Mouse (Mus musculus): ENCODE measurements at regions not wholly inside any gene's neighbourhood (a gene's known extent, or its start where the extent isn't known, plus 50 kb on each side); places are given as distances from the start of the nearest gene placed in this dataset.

DNA sequence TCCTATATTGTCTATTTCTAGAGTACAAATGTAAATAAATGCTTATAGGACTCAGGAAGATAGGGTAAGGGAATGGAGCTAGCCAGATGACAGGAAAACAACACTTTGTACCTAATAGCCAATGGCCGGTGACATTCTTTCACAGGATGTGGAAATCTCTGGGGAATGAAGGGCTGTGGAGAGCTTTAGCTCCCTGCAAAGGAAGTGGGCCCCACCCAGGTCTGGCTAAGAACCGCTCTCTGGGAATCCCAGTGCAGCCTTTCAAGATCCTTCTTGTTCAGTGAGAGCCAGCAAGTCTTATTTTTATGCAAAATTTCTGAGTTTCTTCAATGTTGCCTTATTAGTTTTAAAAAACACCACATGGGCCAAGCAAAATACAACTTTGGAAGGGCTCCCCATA lies 54.7 kb upstream of the Pappa2 start:
- H3K4me1 ChIP-seq (ENCODE audit: control insufficient read depth, insufficient read depth, insufficient read length), result no peaks in the 10 kb centered on the region
- H3K36me3 ChIP-seq (ENCODE audit: control insufficient read depth, insufficient read depth, low read length), result no peaks in the 10 kb centered on the region
- H3K27me3 ChIP-seq (ENCODE audit: control insufficient read depth, insufficient read depth, low read length), result no peaks in the 10 kb centered on the region
- 72% methylated on average over 2 of the region's 2 CpGs for WGBS
- TF ChIP-seq CTCF (IDR thresholded peaks at IDR 0.05; ENCODE audit: extremely low read depth, insufficient read depth, insufficient read length, insufficient replicate concordance) (no peak), POLR2A (IDR thresholded peaks at IDR 0.05; ENCODE audit: low read depth, low read length) (no peak)
- no peak overlapping the region for H3K27ac ChIP-seq (ENCODE audit: insufficient read depth, low read length)
- no peak overlapping the region for H3K4me3 ChIP-seq (ENCODE audit: extremely low read depth, insufficient read depth, insufficient read length)
- no peak for DNase-seq (ENCODE audit: low read depth in 1 of 2, low spot score in 2 of 2)

GRCm38 (mm10) chr1:159036371-159036770 lies 56.1 kb upstream of the Pappa2 start:
- 87% methylated on average over 6 of the region's 6 CpGs for WGBS
- no peaks in the 10 kb centered on the region for H3K4me1 ChIP-seq (ENCODE audit: control insufficient read depth, insufficient read depth, insufficient read length)
- no peaks in the 10 kb centered on the region for H3K36me3 ChIP-seq (ENCODE audit: control insufficient read depth, insufficient read depth, low read length)
- no peak for DNase-seq (ENCODE audit: low read depth in 1 of 2, low spot score in 2 of 2)
- H3K27me3 ChIP-seq (ENCODE audit: control insufficient read depth, insufficient read depth, low read length), result no peaks in the 10 kb centered on the region
- no peak for TF ChIP-seq POLR2A (IDR thresholded peaks at IDR 0.05; ENCODE audit: low read depth, low read length)
- TF ChIP-seq CTCF (IDR thresholded peaks at IDR 0.05; ENCODE audit: extremely low read depth, insufficient read depth, insufficient read length, insufficient replicate concordance), result no peak
- no peak overlapping the region for H3K27ac ChIP-seq (ENCODE audit: insufficient read depth, low read length)
- no peak overlapping the region for H3K4me3 ChIP-seq (ENCODE audit: extremely low read depth, insufficient read depth, insufficient read length)

- Histone ChIP-seq H3K4me1 (ENCODE audit: control insufficient read depth, insufficient read depth, insufficient read length) (no peaks in the 10 kb centered on the region), H3K4me3 (ENCODE audit: extremely low read depth, insufficient read depth, insufficient read length) (no peak overlapping the region), H3K27ac (ENCODE audit: insufficient read depth, low read length) (no peak overlapping the region), H3K36me3 (ENCODE audit: control insufficient read depth, insufficient read depth, low read length) (no peaks in the 10 kb centered on the region), H3K27me3 (ENCODE audit: control insufficient read depth, insufficient read depth, low read length) (no peaks in the 10 kb centered on the region)
- TF ChIP-seq POLR2A (IDR thresholded peaks at IDR 0.05; ENCODE audit: low read depth, low read length) (no peak), CTCF (IDR thresholded peaks at IDR 0.05; ENCODE audit: extremely low read depth, insufficient read depth, insufficient read length, insufficient replicate concordance) (no peak)
- no peak for DNase-seq (ENCODE audit: low read depth in 1 of 2, low spot score in 2 of 2)
- WGBS, result 68% methylated on average over 4 of the region's 4 CpGs
Observed at GRCm38 (mm10) chr1:159045870-159046385, 65.6 kb upstream of the Pappa2 start.

DNA sequence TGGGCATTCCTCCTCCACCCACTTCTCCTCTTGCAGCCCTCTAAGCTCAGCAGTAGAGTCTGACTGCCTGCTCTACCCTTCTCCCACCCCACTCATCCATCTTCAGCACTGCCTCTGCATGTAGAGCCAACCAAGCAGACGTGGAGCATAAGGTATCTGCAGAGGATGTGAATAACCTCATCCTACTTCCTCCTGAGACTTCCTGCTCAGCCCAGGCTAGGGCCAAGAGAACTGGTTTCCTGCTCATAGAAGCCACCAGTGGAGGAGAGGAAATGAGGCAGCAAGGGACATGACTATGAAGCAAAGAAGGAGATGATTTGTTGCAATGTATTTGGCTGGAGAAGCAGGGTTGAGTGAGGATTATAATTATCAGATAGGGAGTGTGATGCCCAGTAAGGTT lies 84.7 kb upstream of the Pappa2 start:
- no peak overlapping the region for H3K4me3 ChIP-seq (ENCODE audit: extremely low read depth, insufficient read depth, insufficient read length)
- TF ChIP-seq CTCF (IDR thresholded peaks at IDR 0.05; ENCODE audit: extremely low read depth, insufficient read depth, insufficient read length, insufficient replicate concordance), result no peak
- TF ChIP-seq POLR2A (IDR thresholded peaks at IDR 0.05; ENCODE audit: low read depth, low read length), result no peak
- DNase-seq (ENCODE audit: low read depth in 1 of 2, low spot score in 2 of 2), result no peak

DNA sequence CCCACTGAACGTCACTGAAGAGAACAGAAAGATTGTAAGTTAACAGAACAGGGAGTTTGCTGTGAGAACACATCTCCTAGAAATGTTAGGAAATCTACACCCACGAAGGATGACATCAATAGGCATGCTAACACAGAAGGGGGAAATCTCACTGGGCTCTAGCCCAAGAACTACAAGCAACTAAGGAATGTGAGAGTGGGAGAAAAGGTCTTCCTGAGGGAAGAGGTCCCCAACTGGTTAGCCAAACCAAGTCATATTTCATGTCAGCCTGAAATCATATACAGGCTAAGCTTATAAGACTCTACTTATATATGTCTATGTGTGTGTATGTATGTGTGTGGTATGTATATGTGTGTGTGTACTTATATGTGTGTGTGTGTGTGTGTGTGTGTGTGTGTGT lies 118.9 kb upstream of the Pappa2 start:
- WGBS, result 72% methylated on average over 2 of the region's 2 CpGs
- no peak overlapping the region for H3K4me3 ChIP-seq (ENCODE audit: extremely low read depth, insufficient read depth, insufficient read length)
- H3K4me1 ChIP-seq (ENCODE audit: control insufficient read depth, insufficient read depth, insufficient read length), result no peaks in the 10 kb centered on the region
- DNase-seq (ENCODE audit: low read depth in 1 of 2, low spot score in 2 of 2), result no peak
- TF ChIP-seq POLR2A (IDR thresholded peaks at IDR 0.05; ENCODE audit: low read depth, low read length), result no peak
- no peak for TF ChIP-seq CTCF (IDR thresholded peaks at IDR 0.05; ENCODE audit: extremely low read depth, insufficient read depth, insufficient read length, insufficient replicate concordance)
- H3K27ac ChIP-seq (ENCODE audit: insufficient read depth, low read length), result no peak overlapping the region
- H3K36me3 ChIP-seq (ENCODE audit: control insufficient read depth, insufficient read depth, low read length), result no peaks in the 10 kb centered on the region
- no peaks in the 10 kb centered on the region for H3K27me3 ChIP-seq (ENCODE audit: control insufficient read depth, insufficient read depth, low read length)

More for the DNA sequence above, 84.7 kb upstream of the Pappa2 start:
- H3K36me3 ChIP-seq (ENCODE audit: control insufficient read depth, insufficient read depth, low read length), result no peaks in the 10 kb centered on the region
- H3K27me3 ChIP-seq (ENCODE audit: control insufficient read depth, insufficient read depth, low read length), result no peaks in the 10 kb centered on the region
- WGBS, result 5% methylated on average over 1 of the region's 1 CpGs
- H3K27ac ChIP-seq (ENCODE audit: insufficient read depth, low read length), result no peak overlapping the region
- H3K4me1 ChIP-seq (ENCODE audit: control insufficient read depth, insufficient read depth, insufficient read length), result no peaks in the 10 kb centered on the region

GRCm38 (mm10) chr1:159122201-159122600 lies 109.9 kb upstream of the Cop1 start:
- 86% methylated on average over 3 of the region's 3 CpGs for WGBS
- TF ChIP-seq CTCF (IDR thresholded peaks at IDR 0.05; ENCODE audit: extremely low read depth, insufficient read depth, insufficient read length, insufficient replicate concordance) (no peak), POLR2A (IDR thresholded peaks at IDR 0.05; ENCODE audit: low read depth, low read length) (no peak)
- DNase-seq (ENCODE audit: low read depth in 1 of 2, low spot score in 2 of 2), result no peak

GRCm38 (mm10) chr1:159124874-159125273 lies 107.2 kb upstream of the Cop1 start:
- no peak for DNase-seq (ENCODE audit: low read depth in 1 of 2, low spot score in 2 of 2)
- Histone ChIP-seq H3K36me3 (ENCODE audit: control insufficient read depth, insufficient read depth, low read length) (no peaks in the 10 kb centered on the region), H3K27ac (ENCODE audit: insufficient read depth, low read length) (no peak overlapping the region), H3K4me3 (ENCODE audit: extremely low read depth, insufficient read depth, insufficient read length) (no peak overlapping the region), H3K4me1 (ENCODE audit: control insufficient read depth, insufficient read depth, insufficient read length) (no peaks in the 10 kb centered on the region), H3K27me3 (ENCODE audit: control insufficient read depth, insufficient read depth, low read length) (no peaks in the 10 kb centered on the region)
- TF ChIP-seq CTCF (IDR thresholded peaks at IDR 0.05; ENCODE audit: extremely low read depth, insufficient read depth, insufficient read length, insufficient replicate concordance) (no peak), POLR2A (IDR thresholded peaks at IDR 0.05; ENCODE audit: low read depth, low read length) (no peak)

More at GRCm38 (mm10) chr1:159122201-159122600, 109.9 kb upstream of the Cop1 start:
- Histone ChIP-seq H3K27ac (ENCODE audit: insufficient read depth, low read length) (no peak overlapping the region), H3K4me1 (ENCODE audit: control insufficient read depth, insufficient read depth, insufficient read length) (no peaks in the 10 kb centered on the region), H3K4me3 (ENCODE audit: extremely low read depth, insufficient read depth, insufficient read length) (no peak overlapping the region), H3K27me3 (ENCODE audit: control insufficient read depth, insufficient read depth, low read length) (no peaks in the 10 kb centered on the region), H3K36me3 (ENCODE audit: control insufficient read depth, insufficient read depth, low read length) (no peaks in the 10 kb centered on the region)

Data from spleen, adult 2 months (tissue).